Mouse (Mus musculus): Measurements from ENCODE around the gene Grm5.

DNA sequence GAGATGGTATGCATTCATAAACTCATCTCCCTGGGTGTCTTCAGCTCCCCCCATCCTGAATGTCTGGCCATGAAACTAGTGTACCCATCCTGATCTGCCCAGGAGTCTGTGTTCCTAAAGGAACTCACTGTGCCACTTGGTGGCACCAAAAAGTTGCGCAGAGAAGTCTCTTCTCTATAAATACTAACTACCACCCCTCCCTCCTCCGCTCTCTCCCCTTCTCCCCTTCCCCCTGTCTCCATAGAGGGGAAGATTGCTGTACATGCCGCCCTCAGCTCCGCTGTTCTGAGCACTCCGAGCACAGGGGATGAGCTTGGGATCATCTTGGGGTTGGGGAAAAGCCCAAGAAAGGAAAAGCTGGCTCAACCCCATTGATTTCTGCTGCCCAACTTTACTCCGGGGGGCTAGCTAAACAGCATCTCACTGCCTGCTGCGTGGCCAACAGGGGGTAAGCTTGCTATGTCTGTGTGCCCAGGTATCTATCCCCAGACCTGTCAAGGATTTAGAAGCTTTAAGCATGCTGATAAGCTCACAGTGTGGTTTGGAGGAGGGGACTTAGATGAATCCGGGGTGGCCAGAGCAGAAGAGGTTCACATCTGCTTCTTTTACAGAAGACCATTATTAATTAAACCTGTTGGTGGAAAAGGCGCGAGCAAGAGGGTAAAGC, 2.4 kb downstream of the Grm5 start:
- no peak for TF ChIP-seq CTCF (IDR thresholded peaks at IDR 0.05; ENCODE audit: borderline replicate concordance, extremely low read depth, insufficient read depth, insufficient read length)
- TF ChIP-seq POLR2A (IDR thresholded peaks at IDR 0.05; ENCODE audit: borderline replicate concordance, extremely low read depth, insufficient read depth, insufficient read length, poor library complexity, severe bottlenecking) = no peak
